Mouse (Mus musculus) liver, embryonic 14.5 days (tissue): Measurements from ENCODE around the gene Kazn. TPM values are rescaled to one million over a fixed set of nuclear protein-coding genes. Genes with fewer than 3 reads are reported as not detected.

Source experiments
- ATAC-seq: fragments of 200-750 bp; cut with Nextera tagmentation; 2 replicates; pipeline ENCODE4 v1.8.0; 2017; ENCODE audit warnings: moderate number of reproducible peaks, mild to moderate bottlenecking, moderate library complexity; ENCODE audit not compliant: insufficient read depth
- DNase-seq, 3 experiments: peaks; one replicate each; pipeline ENCODE4 v3.0.0-alpha.2; 2012 to 2013; ENCODE audit warnings: low read depth in 3 of 3, low spot score in 3 of 3
- H3K27ac ChIP-seq: fragments of 300-500 bp; sonication (generic); 2 replicates; pipeline ENCODE4 v1.5.1; 2014; ENCODE audit warnings: moderate library complexity, mild to moderate bottlenecking, control low read depth, inconsistent platforms
- H3K27me3 ChIP-seq: fragments of 300-500 bp; sonication (generic); 2 replicates; pipeline ENCODE4 v1.6.1; 2014; ENCODE audit warnings: mild to moderate bottlenecking, low read length, moderate library complexity; ENCODE audit not compliant: control insufficient read depth, insufficient read depth
- H3K36me3 ChIP-seq: fragments of 300-500 bp; sonication (generic); replicated peaks from 2 replicates; pipeline ENCODE4 v1.6.1; 2014; ENCODE audit warnings: low read depth; ENCODE audit not compliant: control insufficient read depth, insufficient read depth
- H3K4me1 ChIP-seq, 2 experiments: fragments of 200-500 bp in 1 of 2; fragments of 300-500 bp in 1 of 2; sonication (generic) in 1 of 2; replicated peaks; 2 replicates each; pipeline ENCODE4 v1.6.1; 2012 to 2014; ENCODE audit warnings: antibody characterized with exemption in 1 of 2, inconsistent platforms in 1 of 2, low read length in 1 of 2; ENCODE audit not compliant: control insufficient read depth in 2 of 2, insufficient read depth in 2 of 2
- H3K4me2 ChIP-seq: fragments of 300-500 bp; sonication (generic); 2 replicates; pipeline ENCODE4 v1.6.1; 2014; ENCODE audit warnings: low read depth, mild to moderate bottlenecking, control low read depth, moderate library complexity
- H3K4me3 ChIP-seq, 2 experiments: fragments of 200-500 bp in 1 of 2; fragments of 300-500 bp in 1 of 2; sonication (generic) in 1 of 2; 2 replicates each; pipeline ENCODE4 v1.5.1; 2012 to 2014; ENCODE audit warnings: low read depth in 2 of 2, low read length in 2 of 2, mild to moderate bottlenecking in 2 of 2, control low read depth in 1 of 2, inconsistent platforms in 1 of 2, moderate library complexity in 1 of 2; ENCODE audit not compliant: insufficient read depth in 1 of 2
- H3K9ac ChIP-seq: fragments of 300-500 bp; sonication (generic); replicated peaks from 2 replicates; pipeline ENCODE4 v1.6.1; 2014; ENCODE audit warnings: mild to moderate bottlenecking, control low read depth, moderate library complexity
- H3K9me3 ChIP-seq: fragments of 300-500 bp; sonication (generic); 2 replicates; pipeline ENCODE4 v1.6.1; 2016; ENCODE audit warnings: low read length, mixed read lengths; ENCODE audit not compliant: control insufficient read depth
- CTCF ChIP-seq: IDR thresholded peaks from 2 replicates; pipeline ENCODE4 v1.5.1; 2016; ENCODE audit warnings: antibody characterized with exemption, low read depth, control low read depth
- EP300 ChIP-seq: IDR thresholded peaks from 2 replicates; pipeline ENCODE4 v1.6.1; 2016; ENCODE audit warnings: antibody characterized with exemption, low read depth
- WGBS: fragments of 180-500 bp; shearing (Covaris S2); extraction: QIAGEN DNeasy Blood & Tissue Kit; methylation state at CpG from one replicate; pipeline ENCODE4 v1.1.7; 2014; ENCODE audit not compliant: insufficient replicate concordance; 5-methylcytosine and 5-hydroxymethylcytosine counted together
- polyA plus RNA-seq, 2 experiments: library from polyadenylated mRNA; depleted of rRNA in 1 of 2; stranded (reverse) in 1 of 2; unstranded in 1 of 2; fragments of >200 nt; fragmentation: Nextera tagmentation in 1 of 2; extraction: Ambion mirVana in 1 of 2; gene quantifications; 2 replicates each; pipeline versions ENCODE4 v1.2.1 to v1.2.3; 2012 to 2014

Kazn gene
- polyA plus RNA-seq, 2 experiments = 0.41 to 0.94 TPM

DNA sequence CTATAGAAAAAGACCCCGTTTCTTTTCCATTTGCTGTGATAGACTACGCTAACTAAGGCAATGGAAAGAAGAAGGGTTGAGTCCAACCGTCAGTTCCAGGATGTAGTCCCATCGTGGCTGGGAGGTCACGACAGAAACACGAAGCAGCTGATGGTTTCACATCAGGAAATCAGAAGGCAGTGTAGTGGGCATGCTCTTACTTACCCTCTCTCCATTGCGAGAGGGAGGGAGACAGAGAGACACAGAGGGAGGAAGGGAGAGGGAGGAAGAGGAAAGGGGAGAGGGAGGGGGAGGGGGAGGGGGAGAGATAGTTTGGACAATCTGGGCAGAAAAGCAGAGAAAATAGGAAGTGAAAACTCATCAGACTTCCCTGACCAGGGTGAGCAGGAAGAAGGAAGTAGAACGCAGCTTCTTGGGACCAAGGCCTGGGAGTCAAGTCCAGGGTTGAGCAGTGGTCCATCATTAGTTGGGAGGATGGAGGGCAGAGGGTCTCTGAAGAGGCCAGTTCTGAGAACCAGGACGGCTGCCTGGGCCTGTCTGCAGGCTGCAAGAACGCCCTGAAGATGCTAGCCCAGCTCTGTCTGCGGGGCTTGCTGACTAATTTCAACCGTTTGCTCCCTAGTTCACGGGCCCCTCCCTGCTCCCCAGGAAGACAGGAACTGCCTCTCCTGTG, 165.0 kb downstream of the Kazn start:
- Histone ChIP-seq H3K9me3 (no peaks in the 10 kb centered on the region), H3K9ac (no peak overlapping the region), H3K27me3 (no peaks in the 10 kb centered on the region; the same call in 1 of the 2 replicates), H3K4me2 (no peak overlapping the region), H3K4me3 (no peak overlapping the region), H3K4me1 (peaks cover 3 to 37% of the 10 kb centered on the region in 2 experiments; a peak in 3 of 4 replicates), H3K36me3 (no peaks in the 10 kb centered on the region), H3K27ac (no peak overlapping the region)
- no peak for TF ChIP-seq EP300
- no peak for TF ChIP-seq CTCF
- ATAC-seq (no peak), DNase-seq (no peak)
- 24% methylated on average over 13 of the region's 13 CpGs for WGBS

DNA sequence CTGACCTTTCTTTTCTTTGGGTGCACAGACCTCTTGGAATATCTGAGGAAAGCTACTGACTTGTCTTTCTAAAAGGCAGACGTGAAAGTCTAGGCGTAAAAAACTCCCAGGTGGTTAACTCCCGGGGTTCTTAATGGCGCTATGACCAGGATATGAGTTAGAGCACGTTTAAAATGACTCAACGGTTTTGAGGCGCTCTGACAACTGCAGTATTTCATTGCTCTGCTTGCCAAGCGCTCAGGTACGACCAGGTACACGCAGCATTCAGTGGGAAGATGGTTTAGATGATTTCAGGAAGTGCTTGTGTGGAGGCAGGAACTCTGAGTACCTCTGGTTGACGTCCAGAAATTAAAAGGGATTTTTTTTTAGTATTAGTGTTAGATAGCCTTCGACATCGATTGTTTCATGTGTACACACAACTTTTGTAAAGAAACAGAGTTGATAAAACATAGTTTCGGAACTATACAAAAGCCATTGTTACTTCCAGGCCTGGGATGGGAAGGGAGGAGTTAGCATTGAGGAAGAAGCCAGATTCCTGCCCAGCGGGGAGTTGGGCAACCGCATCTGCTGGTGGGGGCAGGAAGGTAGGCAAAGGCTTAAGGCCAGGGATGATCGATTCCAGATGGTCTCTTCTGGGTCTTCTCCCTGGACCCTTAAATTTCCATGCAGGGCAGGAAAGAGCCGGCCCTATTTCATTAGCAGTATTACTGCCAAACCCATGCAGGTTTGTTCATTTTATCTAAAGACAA, 167.8 kb downstream of the Kazn start:
- H3K27me3 ChIP-seq = no peaks in the 10 kb centered on the region; the same call in 1 of the 2 replicates
- no peak overlapping the region for H3K9ac ChIP-seq
- ATAC-seq (no peak), DNase-seq (no peak)
- WGBS = 13% methylated on average over 18 of the region's 18 CpGs
- H3K36me3 ChIP-seq = no peaks in the 10 kb centered on the region
- H3K9me3 ChIP-seq = no peaks in the 10 kb centered on the region
- TF ChIP-seq CTCF (no peak), EP300 (no peak)
- H3K4me1 ChIP-seq = peaks cover 3 to 26% of the 10 kb centered on the region in 2 experiments; a peak in 3 of 4 replicates
- H3K27ac ChIP-seq = peak overlapping the region; percentile 29; the same call in 1 of the 2 replicates
- H3K4me3 ChIP-seq = no peak overlapping the region
- H3K4me2 ChIP-seq = no peak overlapping the region

DNA sequence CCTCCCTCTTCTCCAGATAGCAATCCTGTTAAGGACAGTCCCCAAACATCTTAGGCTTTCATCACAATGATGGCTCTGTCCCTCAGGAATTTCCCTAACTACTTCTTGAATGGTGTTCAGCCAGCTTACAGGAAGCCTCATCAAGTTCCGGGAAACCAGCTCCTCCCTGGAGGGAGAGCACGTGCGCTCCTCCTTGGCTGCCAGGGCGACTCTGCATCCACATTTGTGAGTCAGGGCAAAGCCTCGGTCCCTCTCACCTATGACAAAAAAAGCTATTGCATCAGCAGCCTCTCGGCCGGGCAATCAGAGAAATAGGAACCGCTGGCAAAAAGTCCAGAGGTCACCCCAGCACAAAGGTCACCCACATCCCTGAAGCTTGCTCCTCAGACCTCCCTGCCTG, 168.4 kb downstream of the Kazn start:
- TF ChIP-seq EP300 (no peak), CTCF (no peak)
- peaks cover 7 to 29% of the 10 kb centered on the region in 2 experiments for H3K4me1 ChIP-seq
- ATAC-seq (peak; percentile 35; the same call in 1 of the 2 replicates), DNase-seq (no peak)
- no peak overlapping the region for H3K4me2 ChIP-seq
- no peak overlapping the region for H3K27ac ChIP-seq
- no peak overlapping the region for H3K4me3 ChIP-seq
- H3K9me3 ChIP-seq = no peaks in the 10 kb centered on the region
- WGBS = 9% methylated on average over 8 of the region's 8 CpGs
- H3K27me3 ChIP-seq = no peaks in the 10 kb centered on the region; the same call in 1 of the 2 replicates
- no peak overlapping the region for H3K9ac ChIP-seq
- no peaks in the 10 kb centered on the region for H3K36me3 ChIP-seq

DNA sequence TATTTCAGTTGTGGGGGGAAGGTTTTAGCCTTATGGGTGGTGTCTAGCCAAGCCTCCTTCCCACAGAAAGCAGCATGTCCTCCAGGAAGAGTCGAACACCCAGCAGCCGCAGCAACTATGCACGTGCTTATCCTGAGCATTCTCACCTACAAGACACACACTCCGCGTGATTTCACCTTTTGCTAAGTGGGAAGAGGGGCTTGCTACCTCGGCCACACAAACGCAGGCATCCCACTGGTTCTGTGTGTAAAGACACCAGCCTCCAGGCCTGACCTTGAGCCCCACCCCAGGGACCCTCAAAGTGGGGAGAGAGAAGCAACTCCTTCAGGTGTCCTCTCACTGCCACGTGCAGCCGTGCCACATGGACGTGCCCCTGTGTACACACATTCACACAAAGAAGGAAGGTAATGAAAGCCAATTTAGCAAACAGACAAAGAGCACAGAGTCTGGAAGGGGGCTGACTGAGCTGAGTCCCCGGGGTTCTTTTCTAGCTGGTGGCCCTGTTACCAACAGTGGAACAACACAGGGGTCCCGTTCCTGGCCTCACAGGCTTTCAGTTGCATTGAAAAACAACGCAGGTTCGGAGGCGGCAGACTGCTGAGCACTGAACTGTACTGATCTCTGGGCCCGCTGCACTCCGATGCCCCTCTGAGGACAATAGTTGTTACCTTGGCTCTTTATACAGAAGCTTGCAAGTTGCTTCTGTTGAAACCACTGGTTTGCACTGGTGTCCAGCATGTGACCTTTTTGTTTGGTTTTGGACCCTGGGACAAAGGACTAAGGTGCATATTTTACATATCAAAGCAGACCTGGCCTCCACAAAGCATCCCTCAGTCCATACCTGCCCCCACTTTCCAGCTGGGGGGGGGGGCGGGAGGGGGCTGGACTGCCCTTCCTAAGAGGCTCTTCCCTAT, 170.0 kb downstream of the Kazn start:
- WGBS = 45% methylated on average over 18 of the region's 18 CpGs
- TF ChIP-seq EP300 = no peak
- TF ChIP-seq CTCF = no peak
- Histone ChIP-seq H3K9me3 (no peaks in the 10 kb centered on the region), H3K36me3 (no peaks in the 10 kb centered on the region), H3K4me1 (peaks cover 15 to 34% of the 10 kb centered on the region in 2 experiments), H3K27ac (no peak overlapping the region; the same call in 1 of the 2 replicates), H3K27me3 (no peaks in the 10 kb centered on the region; the same call in 1 of the 2 replicates), H3K9ac (no peak overlapping the region), H3K4me3 (no peak overlapping the region), H3K4me2 (no peak overlapping the region)
- no peak for DNase-seq
- peak; percentile 36; the same call in 1 of the 2 replicates for ATAC-seq
